Mouse (Mus musculus): ENCODE data around the gene Lrmda.

- TF ChIP-seq ZC3H11A (IDR thresholded peaks at IDR 0.05; ENCODE audit: low read depth, low read length) (no peak), CHD1 (IDR thresholded peaks at IDR 0.05; ENCODE audit: low read depth, low read length) (no peak)
Observed at GRCm38 (mm10) chr14:22750409-22750808, 730.9 kb downstream of the Lrmda start.
